Mouse (Mus musculus): ENCODE measurements at regions not wholly inside any gene's neighbourhood (a gene's known extent, or its start where the extent isn't known, plus 50 kb on each side); places are given as distances from the start of the nearest gene placed in this dataset.
"Not testable (repeated sequence)": the region's sequence is repeated elsewhere in the genome, so short reads cannot be mapped to it uniquely, and the experiment has no call there.

GRCm38 (mm10) chrX:122935358-122935757 is 94.1 kb downstream of the Gm17521 start:
- DNase-seq, result no peak

GRCm38 (mm10) chrX:122892682-122893081 is 136.8 kb downstream of the Gm17521 start:
- DNase-seq, result no peak

GRCm38 (mm10) chrX:122854453-122854852 is 175.0 kb downstream of the Gm17521 start:
- no peak for DNase-seq

GRCm38 (mm10) chrX:122831222-122831621 is 198.2 kb downstream of the Gm17521 start:
- DNase-seq, result not testable (repeated sequence)

- peak; percentile 21 to 25 for DNase-seq
These were observed 203.4 kb downstream of the Gm17521 start for GRCm38 (mm10) chrX:122826035-122826434.

All from cerebellum, postnatal 10 days (tissue).